Mouse (Mus musculus): ENCODE results near the gene Ciita. TPM values are rescaled to one million over a fixed set of nuclear protein-coding genes. Genes with fewer than 3 reads are reported as not detected.

Ciita gene
- polyA plus RNA-seq, 1 experiment from 2014 or later: 0.16 TPM

Other genes with a start within 250 kb of the Ciita start
- gene Emp2, start 166.1 kb upstream of the Ciita start, polyA plus RNA-seq (2015; fragmentation: Nextera tagmentation; extraction: Ambion mirVana): 5.3 TPM in 2 replicates
- gene Tekt5, start 84.6 kb upstream of the Ciita start, polyA plus RNA-seq (2015; fragmentation: Nextera tagmentation; extraction: Ambion mirVana): 0.22 and 0.28 TPM in 2 replicates
- gene Nubp1, start 68.1 kb upstream of the Ciita start, polyA plus RNA-seq (2015; fragmentation: Nextera tagmentation; extraction: Ambion mirVana): 27.6 and 31.5 TPM in 2 replicates
- gene Tvp23a, start 32.7 kb upstream of the Ciita start, polyA plus RNA-seq (2015; fragmentation: Nextera tagmentation; extraction: Ambion mirVana): 0.45 and 0.60 TPM in 2 replicates
- 3.2 and 4.4 TPM in 2 replicates for gene Dexi, start 63.0 kb downstream of the Ciita start, polyA plus RNA-seq (2015; fragmentation: Nextera tagmentation; extraction: Ambion mirVana)
- gene Clec16a, start 65.3 kb downstream of the Ciita start, polyA plus RNA-seq (2015; fragmentation: Nextera tagmentation; extraction: Ambion mirVana): 9.9 and 10.9 TPM in 2 replicates